Mouse (Mus musculus): ENCODE results near the gene Zbtb42. TPM values are rescaled to one million over a fixed set of nuclear protein-coding genes. Genes with fewer than 3 reads are reported as not detected.
A peak's percentile ranks its signal among the peaks of the same experiment; 100 is the strongest.

Gene Zbtb42
- polyA plus RNA-seq (2012; rRNA removed), result 14.0 and 19.9 TPM in 2 replicates

DNA sequence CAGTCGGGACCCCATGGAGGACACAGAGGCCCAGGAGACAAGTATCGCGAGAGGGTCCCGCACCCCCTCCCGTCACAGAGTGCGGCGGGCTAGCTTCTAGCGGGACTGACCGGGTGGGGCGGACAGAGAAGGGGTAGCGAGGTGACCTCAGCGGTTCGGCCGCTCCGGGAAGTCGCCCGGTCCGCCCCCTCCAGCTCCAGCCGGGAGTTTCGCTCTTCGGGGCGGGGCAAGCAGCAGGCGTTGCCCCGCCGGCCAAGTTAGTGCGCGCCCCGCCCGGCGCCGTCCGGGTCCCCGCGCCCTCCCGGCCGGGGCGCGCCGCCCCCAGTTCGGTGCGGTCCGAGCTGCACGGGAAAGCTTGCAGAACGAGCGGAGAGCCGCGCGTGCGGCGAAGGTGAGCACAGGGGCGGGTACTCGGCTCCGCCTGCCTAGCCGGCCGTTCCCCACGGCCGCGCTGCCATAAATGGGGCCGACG, at the start of gene Zbtb42:
Gene Zbtb42, plus strand, starts transcription at position 274 of the 472 bp plus-strand sequence.
- WGBS, result under 1% methylated on average over 59 of the region's 60 CpGs
- no peak for DNase-seq (ENCODE audit: low read depth, low spot score)

DNA sequence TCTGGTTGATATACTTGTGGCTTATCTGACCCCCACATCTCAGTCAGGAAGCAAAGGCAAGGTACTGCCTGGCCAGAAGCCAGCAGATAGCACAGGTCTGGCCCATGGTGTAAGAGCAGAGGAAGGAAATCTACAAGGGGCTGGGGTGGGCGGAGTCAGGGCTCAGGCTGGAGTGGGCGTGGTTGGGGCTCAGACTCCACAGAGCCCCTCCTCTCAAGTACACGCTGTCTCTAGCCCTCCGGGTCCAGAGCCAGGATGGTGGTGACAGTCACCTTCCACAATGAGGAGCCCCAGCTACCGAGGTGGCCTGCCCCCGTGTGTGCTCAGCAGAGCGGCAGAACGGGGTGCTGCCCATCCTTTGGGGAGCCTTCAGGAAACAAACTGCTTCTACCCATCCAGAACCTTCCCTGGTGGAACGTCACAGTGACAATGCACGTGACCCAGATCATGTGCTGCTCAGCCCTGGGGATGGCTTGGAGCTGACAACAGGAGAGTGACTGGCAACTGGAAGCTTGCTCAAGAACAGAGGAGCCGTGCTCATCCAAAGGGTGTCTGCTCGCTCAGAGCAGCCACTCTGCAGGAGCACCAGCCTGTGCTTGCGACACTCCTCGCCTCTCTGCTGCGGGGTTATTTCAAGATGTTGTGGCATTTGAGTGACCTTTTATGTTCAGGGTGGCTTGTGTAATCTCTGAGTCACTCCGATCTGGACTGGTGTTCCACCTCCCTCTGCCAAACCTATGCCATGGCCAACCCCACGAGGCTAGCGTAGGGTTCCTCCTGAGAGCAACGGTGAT, 49.5 kb upstream of the Zbtb42 start:
- DNase-seq (ENCODE audit: low read depth, low spot score), result no peak
- WGBS, result 16% methylated on average over 19 of the region's 19 CpGs

DNA sequence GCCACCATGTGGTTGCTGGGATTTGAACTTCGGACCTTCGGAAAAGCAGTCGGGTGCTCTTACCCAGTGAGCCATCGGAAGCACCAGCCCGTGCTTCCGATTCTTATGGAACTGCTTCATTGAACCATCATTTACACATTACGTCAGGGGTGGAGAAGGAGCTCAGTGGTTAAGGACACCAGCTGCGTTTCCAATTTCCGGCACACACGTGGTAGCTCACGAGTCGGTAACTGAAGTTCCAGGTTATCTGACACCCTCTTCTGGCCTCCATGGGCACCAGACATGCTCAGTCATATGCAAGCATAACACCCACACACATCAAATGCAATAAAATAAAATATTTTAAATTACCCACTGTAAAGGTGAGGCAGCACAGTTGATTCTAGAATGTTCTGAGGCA, 48.6 kb upstream of the Zbtb42 start:
- 93% methylated on average over 12 of the region's 12 CpGs for WGBS
- DNase-seq (ENCODE audit: low read depth, low spot score), result no peak

DNA sequence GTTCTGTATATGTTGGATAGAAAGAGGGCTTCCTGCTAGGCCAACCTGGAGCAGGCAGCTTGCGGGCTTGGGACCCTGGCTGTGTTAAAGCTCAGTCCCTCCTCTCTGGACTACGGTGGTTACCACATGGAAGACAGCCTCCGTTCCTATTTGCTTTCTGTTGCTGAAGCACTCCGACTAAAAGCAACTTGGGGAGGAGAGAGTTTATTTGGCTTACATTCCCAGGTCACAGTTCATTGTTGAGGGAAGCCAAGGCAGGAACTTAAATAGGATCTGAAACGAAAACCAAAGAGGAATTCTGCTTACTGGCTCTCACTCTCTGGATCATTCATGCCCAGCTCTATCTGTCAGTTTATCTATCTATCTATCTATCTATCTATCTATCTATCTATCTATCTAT, 47.8 kb upstream of the Zbtb42 start:
- no peak for DNase-seq (ENCODE audit: low read depth, low spot score)
- 63% methylated on average over 5 of the region's 5 CpGs for WGBS

DNA sequence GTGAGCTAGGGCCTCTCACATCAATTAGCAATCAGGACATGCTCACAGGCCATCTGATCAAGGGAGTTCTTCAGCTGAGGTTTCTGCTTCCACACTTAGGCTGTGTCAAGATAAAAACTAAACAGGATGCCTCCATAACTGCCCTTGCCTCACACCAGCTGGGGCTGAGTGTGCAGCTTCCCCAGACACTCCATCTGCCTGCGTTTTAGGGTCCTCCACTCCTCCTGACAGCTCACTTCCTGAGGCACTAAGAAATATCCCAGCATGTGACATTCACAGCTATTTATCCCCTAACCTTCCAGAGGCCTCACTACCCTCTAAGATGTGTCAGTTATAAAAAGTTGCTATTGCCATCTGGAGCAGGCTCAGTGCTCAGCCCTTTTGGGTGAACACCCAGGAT, 47.2 kb upstream of the Zbtb42 start:
- WGBS, result 53% methylated on average over 1 of the region's 1 CpGs
- no peak for DNase-seq (ENCODE audit: low read depth, low spot score)

DNA sequence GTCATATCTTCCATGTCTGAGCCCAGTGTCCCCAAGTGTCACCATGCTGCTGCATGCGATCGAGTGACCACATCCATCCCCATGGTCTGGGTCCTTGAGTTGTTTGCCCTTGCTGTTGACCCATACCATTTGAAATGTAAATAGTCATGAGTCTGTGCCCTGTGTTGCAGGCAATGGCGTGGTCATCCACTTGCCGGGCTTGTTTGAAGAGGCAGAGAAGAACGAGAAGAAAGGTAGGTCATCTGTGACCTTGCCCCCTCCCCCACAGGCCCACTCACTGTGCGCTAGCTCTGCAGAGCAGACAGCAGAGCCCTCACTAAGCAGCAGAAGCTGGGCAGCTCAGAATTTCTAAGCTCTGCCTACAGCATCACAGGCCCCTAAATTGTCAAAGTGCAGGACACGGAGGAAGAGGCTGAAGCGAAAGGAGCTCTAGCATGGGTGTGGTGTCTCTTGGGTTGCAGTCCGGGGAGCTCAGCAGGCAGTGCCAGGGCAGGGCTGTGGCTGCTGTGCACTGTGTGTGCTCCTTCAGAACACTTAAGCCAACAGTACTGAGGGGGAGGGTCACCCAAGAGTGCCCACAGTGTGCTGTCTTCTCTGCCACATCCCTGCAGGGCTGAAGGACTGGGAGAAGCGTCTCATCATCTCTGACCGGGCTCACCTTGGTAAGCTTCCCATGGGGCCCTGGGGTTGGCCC, 46.4 kb upstream of the Zbtb42 start:
- no peak for DNase-seq (ENCODE audit: low read depth, low spot score)
- 63% methylated on average over 11 of the region's 11 CpGs for WGBS

DNA sequence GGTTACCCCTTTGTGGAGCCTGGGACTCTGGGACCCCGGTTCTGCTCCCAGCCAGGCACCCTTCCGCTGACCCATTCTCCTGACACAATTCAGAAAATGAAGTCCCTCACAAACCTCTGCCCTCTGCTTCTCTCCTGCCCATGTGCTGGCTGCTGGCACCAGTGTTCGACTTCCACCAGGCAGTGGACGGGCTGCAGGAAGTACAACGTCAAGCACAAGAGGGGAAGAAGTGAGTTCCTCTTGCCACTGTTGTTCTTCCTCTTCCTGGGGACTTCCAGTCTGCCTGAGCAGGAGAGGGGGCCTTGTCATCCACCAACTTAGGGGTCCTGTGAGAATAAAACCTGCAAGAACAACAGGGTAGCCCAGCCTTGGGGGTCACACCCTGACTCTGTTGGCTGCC, 45.7 kb upstream of the Zbtb42 start:
- no peak for DNase-seq (ENCODE audit: low read depth, low spot score)
- 73% methylated on average over 5 of the region's 5 CpGs for WGBS

DNA sequence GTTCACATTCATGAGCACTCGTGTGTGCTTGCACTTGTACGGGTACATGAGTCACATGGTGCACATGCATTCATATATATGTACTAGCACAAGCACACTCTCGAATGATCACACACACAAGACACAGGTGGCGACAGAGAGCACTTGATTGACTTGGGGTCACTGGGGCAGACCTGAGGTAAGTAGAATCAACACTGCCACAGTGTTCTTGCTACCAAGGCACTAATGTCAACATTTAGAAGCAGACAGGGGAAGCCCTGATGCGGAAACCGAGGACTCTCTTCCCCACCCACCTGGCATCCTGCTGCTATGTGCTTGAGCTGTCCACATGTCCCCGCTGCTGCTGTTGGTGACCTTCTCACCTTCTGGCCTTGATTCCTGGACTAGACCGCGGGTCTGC, 44.9 kb upstream of the Zbtb42 start:
- DNase-seq (ENCODE audit: low read depth, low spot score), result no peak

DNA sequence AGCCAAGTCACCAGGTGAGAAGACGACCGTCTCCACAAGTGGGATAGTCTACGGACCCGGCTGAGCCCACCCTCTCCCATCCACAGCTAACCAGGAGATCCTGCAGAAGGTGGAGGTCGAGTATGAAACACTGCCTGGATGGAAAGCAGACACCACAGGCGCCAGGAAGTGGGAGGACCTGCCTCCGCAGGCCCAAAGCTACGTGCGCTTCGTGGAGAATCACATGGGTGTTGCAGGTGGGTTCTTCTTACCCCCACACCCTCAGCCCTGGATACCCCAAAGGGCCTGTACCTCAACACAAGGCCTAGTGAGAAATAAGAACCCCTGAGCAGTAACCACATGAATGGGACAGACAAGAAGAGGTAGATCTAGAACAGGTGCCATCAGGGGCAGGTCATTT, 39.1 kb upstream of the Zbtb42 start:
- DNase-seq (ENCODE audit: low read depth, low spot score), result no peak
- 90% methylated on average over 10 of the region's 10 CpGs for whole genome bisulfite sequencing

More for the DNA sequence above, 44.9 kb upstream of the Zbtb42 start:
- WGBS, result 48% methylated on average over 9 of the region's 9 CpGs

DNA sequence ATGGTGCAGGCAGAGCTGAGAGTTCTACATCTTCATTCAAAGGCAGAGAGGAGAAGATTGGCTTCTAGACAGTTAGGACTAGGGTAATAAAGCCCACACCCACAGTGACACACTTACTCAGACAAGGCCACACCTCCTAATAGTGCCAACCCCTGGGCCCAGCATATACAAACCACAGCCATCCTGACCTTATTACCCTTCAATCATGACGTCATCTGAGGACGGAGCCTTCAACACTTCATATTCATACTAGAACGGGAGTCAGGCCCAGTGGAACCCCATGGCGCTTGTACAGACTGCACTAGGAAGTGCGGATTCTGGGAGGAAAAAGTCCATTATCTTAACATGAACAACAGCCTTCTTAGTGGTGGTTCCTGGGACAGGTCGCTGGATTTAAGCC, 35.5 kb upstream of the Zbtb42 start:
- WGBS, result 77% methylated on average over 6 of the region's 6 CpGs
- DNase-seq (ENCODE audit: low read depth, low spot score), result no peak

DNA sequence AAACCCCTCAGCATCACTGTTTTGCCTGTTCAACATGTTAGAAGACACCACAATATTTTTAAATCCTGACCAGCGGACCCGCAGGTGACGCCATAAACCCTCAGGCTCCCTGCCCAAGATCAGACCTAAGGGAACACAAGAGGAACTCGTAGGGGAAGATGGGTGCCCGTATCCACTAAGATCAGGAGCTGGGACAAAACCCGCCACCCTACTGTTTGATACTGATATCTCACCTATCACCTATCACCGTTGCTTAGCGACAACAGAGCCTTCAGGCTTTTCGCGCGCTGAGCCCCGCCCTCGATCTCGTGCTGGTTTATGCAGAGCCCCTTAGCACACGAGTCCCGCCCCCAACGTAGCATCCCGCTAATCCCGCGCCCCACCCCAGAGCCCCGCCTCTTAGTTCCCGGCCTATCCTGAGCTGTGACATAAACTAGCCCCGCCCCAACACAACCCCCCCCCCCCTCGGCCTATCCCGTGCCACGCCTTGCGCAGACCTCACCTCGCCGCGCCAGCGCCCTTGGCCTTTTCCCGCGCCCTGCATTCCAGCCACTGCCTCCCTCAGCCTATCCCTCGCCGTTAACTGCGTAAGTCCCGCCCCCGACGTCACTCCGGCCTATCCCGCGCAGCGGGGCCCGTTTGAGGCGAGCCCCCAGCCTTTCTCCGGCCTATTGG, 34.3 kb upstream of the Zbtb42 start, which contains the start of gene Siva1:
Gene Siva1, plus strand, starts transcription at position 500 of the 675 bp plus-strand sequence.
- peak; percentile 77 for DNase-seq (ENCODE audit: low read depth, low spot score)
- WGBS, result 1% methylated on average over 45 of the region's 46 CpGs

DNA sequence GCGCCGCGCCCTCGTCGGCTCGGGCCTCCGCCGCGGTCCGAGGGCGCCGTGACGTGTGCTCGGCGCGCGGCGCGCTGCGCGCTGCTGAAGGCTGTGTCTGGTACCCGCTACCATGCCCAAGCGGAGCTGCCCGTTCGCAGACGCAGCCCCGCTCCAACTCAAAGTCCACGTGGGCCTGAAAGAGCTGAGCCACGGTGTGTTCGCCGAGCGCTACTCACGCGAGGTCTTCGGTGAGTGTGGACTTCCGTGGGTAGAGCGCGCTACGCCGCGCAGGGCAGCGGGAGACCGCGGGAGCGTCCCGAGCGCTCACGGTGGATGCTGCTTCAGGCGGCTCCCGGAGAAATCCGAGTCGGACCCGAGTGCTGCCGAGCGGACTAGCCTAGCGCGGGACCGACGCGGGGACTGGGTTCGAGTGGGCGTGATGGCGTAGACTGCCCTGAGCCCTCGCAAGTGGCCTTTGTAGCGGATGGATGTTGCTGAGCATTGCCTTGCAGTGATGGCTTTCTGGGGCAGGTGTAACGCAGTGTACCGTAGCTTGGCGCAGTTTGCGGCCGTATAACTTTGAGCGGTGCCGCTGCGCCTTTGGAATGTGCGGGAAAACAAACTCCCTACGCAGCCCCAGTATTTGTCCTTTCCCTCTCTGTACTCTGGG, 33.6 kb upstream of the Zbtb42 start:
- no peak for DNase-seq (ENCODE audit: low read depth, low spot score)
- under 1% methylated on average over 75 of the region's 75 CpGs for WGBS

DNA sequence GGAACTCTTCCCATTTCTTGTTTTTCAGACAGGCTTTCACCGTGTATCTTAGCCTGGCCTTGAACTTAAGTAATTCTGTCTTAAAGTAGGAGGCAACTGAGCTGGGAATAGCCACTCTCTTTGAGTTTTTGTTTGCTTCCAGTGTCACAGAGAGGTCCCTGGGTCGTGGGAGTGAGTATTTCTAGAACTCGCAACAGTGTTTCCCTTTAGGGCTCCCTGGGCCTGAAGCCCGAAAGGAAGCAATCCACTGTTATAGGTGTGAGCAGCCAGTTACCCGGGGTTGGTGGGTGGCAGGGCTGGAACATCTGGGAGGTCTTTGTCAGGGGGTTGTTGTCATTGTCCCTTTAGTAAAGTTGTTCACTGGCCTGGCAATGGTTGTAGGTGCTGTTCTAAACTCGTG, 32.5 kb upstream of the Zbtb42 start:
- DNase-seq (ENCODE audit: low read depth, low spot score), result no peak
- 36% methylated on average over 6 of the region's 6 CpGs for WGBS

DNA sequence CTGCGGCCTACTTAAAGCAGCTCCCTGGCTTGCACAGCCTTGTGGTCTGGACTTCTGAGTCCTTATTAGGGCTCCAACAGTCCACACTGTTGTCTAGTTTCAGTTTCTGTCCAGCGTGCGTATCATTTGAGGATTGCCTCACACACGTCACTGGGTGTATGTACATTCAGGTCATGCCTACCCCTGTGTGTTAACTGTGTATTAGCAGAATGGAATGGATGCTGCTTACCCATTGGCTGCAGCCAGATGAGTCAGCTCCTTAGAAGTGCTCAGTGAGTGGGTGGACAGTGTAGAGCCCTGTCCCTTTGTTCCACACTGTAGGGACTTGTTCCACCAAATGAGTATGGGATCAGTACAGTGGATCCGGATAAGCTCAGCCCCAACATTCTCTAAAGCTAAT, 30.5 kb upstream of the Zbtb42 start:
- DNase-seq (ENCODE audit: low read depth, low spot score), result no peak
- WGBS, result 84% methylated on average over 5 of the region's 5 CpGs

DNA sequence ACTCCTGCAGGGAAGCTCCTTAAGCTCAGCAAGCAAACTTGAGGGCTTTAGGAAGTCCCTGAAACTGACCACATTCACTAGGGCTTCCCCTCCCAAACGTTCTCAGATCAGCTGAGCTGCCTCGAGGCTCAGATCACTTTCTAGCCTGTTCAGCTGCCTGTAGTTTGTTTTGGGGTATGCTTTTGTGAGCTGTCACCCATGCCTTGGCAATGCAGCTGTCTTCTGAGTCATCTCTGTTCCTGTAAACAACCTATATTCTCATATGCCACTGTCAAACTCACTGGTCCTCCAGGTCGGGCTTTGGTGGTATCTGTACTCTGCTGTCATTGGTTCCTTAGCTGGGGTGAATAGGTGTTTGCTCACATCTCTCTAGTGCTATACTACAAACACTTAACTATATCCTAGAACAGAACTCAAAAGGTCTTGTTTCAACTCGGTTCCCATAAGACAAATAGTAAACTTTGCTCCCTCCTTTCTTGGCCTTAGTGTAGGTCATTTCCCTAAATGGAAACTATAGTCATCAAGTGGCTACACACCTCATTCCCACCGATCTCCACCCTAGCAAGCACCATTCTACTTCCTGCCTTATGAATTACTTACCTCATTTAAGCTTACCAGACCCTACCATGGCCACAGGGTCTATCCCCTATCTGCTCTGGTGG, 26.7 kb upstream of the Zbtb42 start:
- 47% methylated on average over 5 of the region's 5 CpGs for WGBS

DNA sequence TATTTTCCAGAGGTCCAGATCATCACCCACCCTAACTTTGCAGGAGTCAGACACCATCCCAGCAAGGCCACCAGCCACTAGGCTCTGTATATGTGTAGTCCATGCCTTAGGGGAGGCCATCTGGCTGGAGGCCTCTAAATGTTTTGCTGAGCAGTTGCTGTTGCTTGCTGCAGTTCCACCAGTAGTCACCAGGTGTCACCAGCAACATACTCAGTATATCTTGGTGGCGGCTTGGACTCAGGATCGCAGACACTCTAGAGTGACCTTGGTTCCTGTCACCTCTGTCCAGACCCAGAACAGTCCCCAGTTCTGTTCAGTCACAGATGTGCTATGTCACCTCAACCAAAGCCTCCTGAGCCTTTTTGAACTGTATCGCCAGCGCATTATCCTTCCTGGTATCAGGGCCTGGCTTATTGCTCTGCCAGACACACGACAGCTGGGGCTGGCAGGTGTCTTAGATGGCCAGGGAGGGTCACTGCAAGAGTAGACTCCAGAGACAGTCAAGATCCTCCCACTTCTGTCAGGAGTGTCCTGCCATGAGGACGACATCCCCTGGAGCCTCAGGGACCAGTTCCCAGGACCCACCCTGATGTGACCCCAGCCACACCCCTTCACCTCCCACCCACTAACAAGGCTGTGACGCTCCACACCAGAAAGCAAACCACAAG, 25.3 kb upstream of the Zbtb42 start:
- WGBS, result 24% methylated on average over 7 of the region's 7 CpGs
- no peak for DNase-seq (ENCODE audit: low read depth, low spot score)

More for the DNA sequence above, 26.7 kb upstream of the Zbtb42 start:
- no peak for DNase-seq (ENCODE audit: low read depth, low spot score)

DNA sequence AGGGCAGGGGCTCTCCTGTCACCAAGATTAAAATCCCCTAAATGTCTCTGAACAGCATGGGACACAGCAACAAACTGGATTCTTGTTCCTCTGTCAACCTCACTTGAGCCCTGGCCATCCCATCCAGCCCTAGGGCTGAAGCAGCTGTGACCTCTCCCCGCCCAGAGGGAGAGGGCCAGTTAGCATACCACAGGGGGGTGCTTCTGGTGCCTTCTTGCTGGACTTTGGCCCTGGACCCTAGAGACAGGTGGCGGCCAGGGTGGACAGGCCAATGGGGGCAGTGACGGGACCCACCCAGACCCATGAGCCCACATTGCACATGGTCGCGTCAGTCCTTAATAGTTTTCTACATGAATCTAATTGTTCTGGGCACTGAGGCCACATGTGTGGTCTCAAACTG, 24.6 kb upstream of the Zbtb42 start:
- WGBS, result 95% methylated on average over 5 of the region's 5 CpGs
- no peak for DNase-seq (ENCODE audit: low read depth, low spot score)

DNA sequence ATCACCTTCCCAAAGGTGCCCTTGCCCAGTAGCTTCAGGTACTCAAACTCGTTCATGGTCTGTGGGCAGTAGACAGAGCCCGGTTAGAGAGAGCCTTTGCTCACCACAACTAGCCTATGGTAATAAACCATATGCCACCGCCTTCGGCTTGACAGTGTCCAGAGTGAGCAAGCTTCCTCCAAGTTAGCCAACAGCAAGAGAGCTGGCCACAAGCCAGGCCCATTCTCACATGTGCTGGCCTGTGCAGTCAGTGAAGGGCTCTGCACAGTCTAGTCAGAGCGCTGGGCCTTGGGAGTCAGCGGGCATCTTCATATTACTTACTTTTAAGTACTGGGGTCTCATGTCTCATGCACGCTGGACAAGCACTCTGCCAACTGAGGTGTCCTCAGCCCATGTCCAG, 20.0 kb upstream of the Zbtb42 start:
- WGBS, result 73% methylated on average over 7 of the region's 7 CpGs

DNA sequence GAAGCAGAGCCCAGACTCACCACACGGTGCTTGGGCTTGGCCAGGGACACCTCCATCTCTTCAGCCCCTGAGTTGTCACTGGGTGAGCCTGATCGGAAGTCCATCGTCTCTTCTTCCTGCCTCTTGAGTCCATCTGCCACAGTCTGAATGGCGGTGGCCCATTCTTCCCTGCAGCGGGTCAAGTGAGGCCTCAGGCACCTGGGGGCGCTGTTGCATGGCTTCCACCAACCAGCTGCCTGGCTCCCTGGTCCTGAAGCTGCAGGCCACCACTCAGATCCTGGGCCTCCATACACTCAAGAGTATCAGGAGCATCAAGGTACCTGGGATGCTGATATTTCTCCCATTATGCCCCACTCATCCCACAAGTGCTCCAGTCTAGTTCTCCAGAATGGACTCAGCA, 19.5 kb upstream of the Zbtb42 start:
- 83% methylated on average over 6 of the region's 6 CpGs for WGBS
- no peak for DNase-seq (ENCODE audit: low read depth, low spot score)

More for the DNA sequence above, 20.0 kb upstream of the Zbtb42 start:
- DNase-seq (ENCODE audit: low read depth, low spot score), result no peak
